Mouse (Mus musculus) frontal cortex, adult 2 months (tissue): Measurements from ENCODE around the gene Map2k4. TPM values are rescaled to one million over a fixed set of nuclear protein-coding genes. Genes with fewer than 3 reads are reported as not detected.

ENCODE experiments used
- DNase-seq, 2 experiments: peaks; one replicate each; pipeline ENCODE4 v3.0.0; 2022; ENCODE audit warnings: low spot score in 1 of 2; ENCODE audit errors: extremely low spot score in 1 of 2
- polyA plus RNA-seq: library from polyadenylated mRNA; depleted of rRNA; stranded (reverse); fragments of >200 nt; gene quantifications from 2 replicates; pipeline ENCODE4 v1.2.3, GENCODE M21; 2012; rRNA removed

Gene Map2k4
- polyA plus RNA-seq: 115 and 125 TPM in 2 replicates

GRCm38 (mm10) chr11:65788154-65788553, at the start of gene Map2k4:
Gene Map2k4 (minus strand): TSS chr11:65788297.
- DNase-seq: peak; percentile 81 to 93

GRCm38 (mm10) chr11:65824556-65824955, 36.5 kb upstream of the Map2k4 start:
- DNase-seq: no peak

- DNase-seq: peak; percentile 31 to 83
Observed at GRCm38 (mm10) chr11:65820877-65821276, 32.8 kb upstream of the Map2k4 start.

GRCm38 (mm10) chr11:65820280-65820679, 32.2 kb upstream of the Map2k4 start:
- DNase-seq: peak in 1 of 2 experiments; percentile 32

- no peak for DNase-seq
Observed at GRCm38 (mm10) chr11:65818193-65818592, 30.1 kb upstream of the Map2k4 start.

- DNase-seq: no peak
Observed at GRCm38 (mm10) chr11:65816237-65816636, 28.1 kb upstream of the Map2k4 start.

- no peak for DNase-seq
Observed at GRCm38 (mm10) chr11:65814381-65814780, 26.3 kb upstream of the Map2k4 start.

- DNase-seq: no peak
Observed at GRCm38 (mm10) chr11:65812088-65812487, 24.0 kb upstream of the Map2k4 start.

- no peak for DNase-seq
Observed at GRCm38 (mm10) chr11:65807601-65808000, 19.5 kb upstream of the Map2k4 start.

GRCm38 (mm10) chr11:65806909-65807504, 18.9 kb upstream of the Map2k4 start, which contains the start of gene Zkscan6:
Gene Zkscan6 (plus strand): TSS chr11:65807175.
- peak; percentile 69 to 85 for DNase-seq

GRCm38 (mm10) chr11:65806321-65806904, 18.3 kb upstream of the Map2k4 start:
- peak in 1 of 2 experiments; percentile 52 for DNase-seq

GRCm38 (mm10) chr11:65801899-65802298, 13.8 kb upstream of the Map2k4 start:
- peak; percentile 85 to 92 for DNase-seq

- no peak for DNase-seq
Observed at GRCm38 (mm10) chr11:65795896-65796295, 7.8 kb upstream of the Map2k4 start.

- DNase-seq: no peak
Observed at GRCm38 (mm10) chr11:65794428-65795219, 6.5 kb upstream of the Map2k4 start.

GRCm38 (mm10) chr11:65787421-65788151, 511 bp downstream of the Map2k4 start:
- DNase-seq: no peak

GRCm38 (mm10) chr11:65786160-65786559, 1.9 kb downstream of the Map2k4 start:
- no peak for DNase-seq

GRCm38 (mm10) chr11:65781596-65781995, 6.5 kb downstream of the Map2k4 start:
- no peak for DNase-seq

GRCm38 (mm10) chr11:65779578-65779977, 8.5 kb downstream of the Map2k4 start:
- DNase-seq: no peak

GRCm38 (mm10) chr11:65779066-65779465, 9.0 kb downstream of the Map2k4 start:
- no peak for DNase-seq

GRCm38 (mm10) chr11:65777810-65778209, 10.3 kb downstream of the Map2k4 start:
- no peak for DNase-seq
